Mouse (Mus musculus): ENCODE measurements around the gene Fkbp6. TPM values are rescaled to one million over a fixed set of nuclear protein-coding genes. Genes with fewer than 3 reads are reported as not detected.
"Not testable (repeated sequence)": the region's sequence is repeated elsewhere in the genome, so short reads cannot be mapped to it uniquely, and the experiment has no call there.

Fkbp6 gene
- under 1 TPM in 1 of 2 experiments, not detected in 1; 0.61 TPM for total RNA-seq (2021)

- DNase-seq: no peak
- intact Hi-C loops (cut with DNase I): no loop called here
Measured at GRCm38 (mm10) chr5:135349862-135350261, at the start of gene Fkbp6. Gene Fkbp6 (minus strand): TSS chr5:135350044.

GRCm38 (mm10) chr5:135399382-135399781 is 49.5 kb upstream of the Fkbp6 start:
- intact Hi-C loops (cut with DNase I): loop anchor here (5.0 kb wide), 1 partner anchor 363 kb away; no protein-coding TSS in a partner anchor
- DNase-seq: no peak

GRCm38 (mm10) chr5:135395826-135396225 is 46.0 kb upstream of the Fkbp6 start:
- DNase-seq: peak; percentile 22 to 30

GRCm38 (mm10) chr5:135394004-135394823 is 44.4 kb upstream of the Fkbp6 start, which contains the start of gene Pom121:
Gene Pom121 (minus strand): TSS chr5:135394546.
- DNase-seq: peak; percentile 82 to 84
- intact Hi-C loops (cut with DNase I): loop anchor here (2.0 to 5.0 kb wide), 2 partner anchors 97 to 383 kb away; partner anchors contain the start of genes Mdh2 and Styxl1

More at GRCm38 (mm10) chr5:135395826-135396225, 46.0 kb upstream of the Fkbp6 start:
- intact Hi-C loops (cut with DNase I): loop anchor here (1.0 to 5.0 kb wide), 3 partner anchors 95 to 366 kb away; no protein-coding TSS in a partner anchor

- intact Hi-C loops (cut with DNase I): no loop called here
- DNase-seq: no peak
Measured at GRCm38 (mm10) chr5:135383771-135384170, 33.9 kb upstream of the Fkbp6 start.

- intact Hi-C loops (cut with DNase I): no loop called here
- DNase-seq: no peak
Measured at GRCm38 (mm10) chr5:135382746-135383145, 32.9 kb upstream of the Fkbp6 start.

- DNase-seq: peak in 1 of 2 experiments; percentile 26
- intact Hi-C loops (cut with DNase I): no loop called here
Measured at GRCm38 (mm10) chr5:135381356-135381925, 31.6 kb upstream of the Fkbp6 start.

GRCm38 (mm10) chr5:135380681-135381080 is 30.8 kb upstream of the Fkbp6 start:
- intact Hi-C loops (cut with DNase I): no loop called here
- no peak for DNase-seq

- no peak for DNase-seq
- intact Hi-C loops (cut with DNase I): no loop called here
Measured at GRCm38 (mm10) chr5:135376341-135376740, 26.5 kb upstream of the Fkbp6 start.

GRCm38 (mm10) chr5:135375167-135375566 is 25.3 kb upstream of the Fkbp6 start:
- DNase-seq: peak in 1 of 2 experiments; percentile 31
- intact Hi-C loops (cut with DNase I): no loop called here

GRCm38 (mm10) chr5:135373601-135374000 is 23.8 kb upstream of the Fkbp6 start:
- DNase-seq: no peak
- intact Hi-C loops (cut with DNase I): no loop called here

- DNase-seq: no peak
- intact Hi-C loops (cut with DNase I): no loop called here
Measured at GRCm38 (mm10) chr5:135371195-135371594, 21.4 kb upstream of the Fkbp6 start.

- intact Hi-C loops (cut with DNase I): no loop called here
- peak; percentile 94 to 99 for DNase-seq
Measured at GRCm38 (mm10) chr5:135369787-135370654, 20.2 kb upstream of the Fkbp6 start, which contains the start of gene Nsun5. Gene Nsun5 (plus strand): TSS chr5:135369953.

- DNase-seq; intact Hi-C loops (cut with DNase I): not testable (repeated sequence)
Measured at GRCm38 (mm10) chr5:135369196-135369595, 19.4 kb upstream of the Fkbp6 start.

- intact Hi-C loops (cut with DNase I): no loop called here
- no peak for DNase-seq
Measured at GRCm38 (mm10) chr5:135368312-135368711, 18.5 kb upstream of the Fkbp6 start.

- intact Hi-C loops (cut with DNase I): no loop called here
- DNase-seq: no peak
Measured at GRCm38 (mm10) chr5:135367841-135368240, 18.0 kb upstream of the Fkbp6 start.

- DNase-seq: no peak
- intact Hi-C loops (cut with DNase I): no loop called here
Measured at GRCm38 (mm10) chr5:135363540-135363939, 13.7 kb upstream of the Fkbp6 start.

GRCm38 (mm10) chr5:135362572-135362971 is 12.7 kb upstream of the Fkbp6 start:
- DNase-seq: no peak
- intact Hi-C loops (cut with DNase I): no loop called here

GRCm38 (mm10) chr5:135359772-135360171 is 9.9 kb upstream of the Fkbp6 start:
- intact Hi-C loops (cut with DNase I): no loop called here
- DNase-seq: peak; percentile 27 to 42

GRCm38 (mm10) chr5:135357556-135357955 is 7.7 kb upstream of the Fkbp6 start:
- peak in 1 of 2 experiments; percentile 31 for DNase-seq
- intact Hi-C loops (cut with DNase I): no loop called here
